Mouse (Mus musculus): ENCODE data around the gene 2610021A01Rik.

GRCm38 (mm10) chr7:41633221-41633984 is 34.4 kb downstream of the 2610021A01Rik start:
- TF ChIP-seq CTCF (IDR thresholded peaks at IDR 0.05; ENCODE audit: low read depth, low read length) (no peak), POLR2A (IDR thresholded peaks at IDR 0.05; ENCODE audit: borderline replicate concordance, low read depth, low read length) (no peak)

All from bone marrow macrophage, adult 2 months (primary cell).